Mouse (Mus musculus) ovary, adult 18-20 months (tissue): ENCODE data around the gene Cend1.
"Not testable (repeated sequence)": the region's sequence is repeated elsewhere in the genome, so short reads cannot be mapped to it uniquely, and the experiment has no call there.

ENCODE experiments used
- DNase-seq: peaks from one replicate; pipeline ENCODE4 v3.0.0; 2022; ENCODE audit warnings: low spot score, mixed read lengths

The Cend1 gene

GRCm38 (mm10) chr7:141464603-141465201 lies 35.4 kb upstream of the Cend1 start:
- peak; percentile 26 for DNase-seq

GRCm38 (mm10) chr7:141463824-141464602 lies 34.7 kb upstream of the Cend1 start:
- no peak for DNase-seq

GRCm38 (mm10) chr7:141462333-141462821 lies 33.1 kb upstream of the Cend1 start:
- DNase-seq: no peak

GRCm38 (mm10) chr7:141461521-141462332 lies 32.4 kb upstream of the Cend1 start:
- DNase-seq: no peak

GRCm38 (mm10) chr7:141460391-141461113 lies 31.3 kb upstream of the Cend1 start, which contains the start of gene Cracr2b:
Gene Cracr2b, plus strand, starts transcription at chr7:141461094.
- DNase-seq: no peak

GRCm38 (mm10) chr7:141460001-141460390 lies 30.7 kb upstream of the Cend1 start:
- DNase-seq: no peak

GRCm38 (mm10) chr7:141459301-141459711 lies 30.0 kb upstream of the Cend1 start:
- no peak for DNase-seq

- no peak for DNase-seq
Measured at GRCm38 (mm10) chr7:141458661-141459060, 29.4 kb upstream of the Cend1 start.

GRCm38 (mm10) chr7:141457986-141458660 lies 28.8 kb upstream of the Cend1 start:
- no peak for DNase-seq

GRCm38 (mm10) chr7:141457236-141457635 lies 27.9 kb upstream of the Cend1 start:
- no peak for DNase-seq

GRCm38 (mm10) chr7:141456739-141457138 lies 27.4 kb upstream of the Cend1 start:
- no peak for DNase-seq

GRCm38 (mm10) chr7:141455610-141456314 lies 26.5 kb upstream of the Cend1 start:
- peak; percentile 69 for DNase-seq

- peak; percentile 90 for DNase-seq
Measured at GRCm38 (mm10) chr7:141454967-141455551, 25.8 kb upstream of the Cend1 start, which contains the start of gene Pnpla2. Gene Pnpla2, plus strand, starts transcription at chr7:141455198.

- DNase-seq: no peak
Measured at GRCm38 (mm10) chr7:141453636-141454035, 24.3 kb upstream of the Cend1 start.

- DNase-seq: no peak
Measured at GRCm38 (mm10) chr7:141451928-141452327, 22.6 kb upstream of the Cend1 start.

- peak; percentile 89 for DNase-seq
Measured at GRCm38 (mm10) chr7:141447110-141447991, 18.1 kb upstream of the Cend1 start, which contains the start of gene Rplp2. Gene Rplp2, plus strand, starts transcription at chr7:141447370.

GRCm38 (mm10) chr7:141446374-141446773 lies 17.1 kb upstream of the Cend1 start:
- not testable (repeated sequence) for DNase-seq

GRCm38 (mm10) chr7:141443828-141444237 lies 14.5 kb upstream of the Cend1 start, which contains the start of gene Pidd1:
Gene Pidd1, minus strand, starts transcription at chr7:141444025.
- DNase-seq: no peak
